Mouse (Mus musculus) urinary bladder, adult 2 months (tissue): ENCODE data around the gene Coro1a. TPM values are rescaled to one million over a fixed set of nuclear protein-coding genes. Genes with fewer than 3 reads are reported as not detected.

Source experiments
- DNase-seq: peaks from one replicate; pipeline ENCODE4 v3.0.0; 2022; ENCODE audit warnings: low spot score
- polyA plus RNA-seq: library from polyadenylated mRNA; depleted of rRNA; stranded (reverse); fragments of >200 nt; gene quantifications from 2 replicates; pipeline ENCODE4 v1.2.3, GENCODE M21; 2012

Gene Coro1a
- polyA plus RNA-seq, 1 experiment, result 39.4 TPM

DNA sequence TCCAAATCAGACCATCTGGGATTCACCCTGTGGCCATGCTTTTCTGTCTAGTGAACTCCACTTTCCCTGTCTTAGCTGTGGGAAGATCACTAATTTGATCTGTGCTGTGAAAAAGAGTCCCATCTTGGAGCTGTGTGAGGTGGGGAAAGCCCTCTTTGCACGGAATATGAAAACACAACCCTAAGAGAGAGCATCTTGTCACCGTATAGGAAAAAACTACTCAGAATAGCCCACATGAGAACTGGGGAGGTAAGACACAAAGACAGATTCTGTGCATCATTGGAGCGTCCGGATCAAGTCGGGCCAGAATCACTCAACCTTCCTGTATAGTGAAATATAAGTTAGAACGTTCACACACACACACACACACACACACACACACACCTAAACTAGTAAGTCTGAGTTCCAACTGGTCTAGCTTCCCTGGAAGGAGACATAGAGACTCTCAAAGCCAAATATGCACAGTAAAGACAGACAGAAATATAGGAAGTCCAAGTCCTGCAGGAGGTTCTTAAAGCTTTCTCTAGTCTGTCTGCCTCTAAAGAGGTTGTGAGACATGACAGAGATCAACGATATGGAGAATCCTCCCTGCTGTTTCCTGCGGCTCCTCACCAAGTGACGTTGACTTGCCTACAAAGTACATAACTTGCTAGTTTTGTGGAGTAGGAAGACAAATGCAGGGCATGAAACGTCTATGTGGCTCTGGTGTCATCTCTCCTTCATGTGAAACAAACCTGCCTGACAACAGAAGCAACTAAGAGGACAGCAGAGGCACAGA, 777 bp upstream of the Coro1a start:
- no peak for DNase-seq

GRCm38 (mm10) chr7:126704121-126704980, 3.2 kb downstream of the Coro1a start:
- DNase-seq, result peak; percentile 36

DNA sequence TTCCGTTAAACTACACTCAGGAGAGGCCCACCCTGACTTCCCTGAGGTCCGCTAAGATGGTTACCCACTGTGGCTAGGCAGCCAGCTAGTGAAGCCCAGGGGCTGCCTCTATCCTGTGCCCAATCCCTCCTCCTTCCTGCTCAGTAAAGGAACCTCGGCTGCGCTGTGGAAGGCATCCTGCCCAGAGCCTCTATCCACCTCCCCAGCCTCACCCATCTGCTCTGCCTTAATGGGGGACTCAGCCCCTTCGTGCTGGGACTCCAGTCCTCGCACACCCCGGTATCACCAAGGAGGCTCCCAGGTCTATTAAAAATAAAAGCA, 3.9 kb downstream of the Coro1a start:
- DNase-seq, result no peak

DNA sequence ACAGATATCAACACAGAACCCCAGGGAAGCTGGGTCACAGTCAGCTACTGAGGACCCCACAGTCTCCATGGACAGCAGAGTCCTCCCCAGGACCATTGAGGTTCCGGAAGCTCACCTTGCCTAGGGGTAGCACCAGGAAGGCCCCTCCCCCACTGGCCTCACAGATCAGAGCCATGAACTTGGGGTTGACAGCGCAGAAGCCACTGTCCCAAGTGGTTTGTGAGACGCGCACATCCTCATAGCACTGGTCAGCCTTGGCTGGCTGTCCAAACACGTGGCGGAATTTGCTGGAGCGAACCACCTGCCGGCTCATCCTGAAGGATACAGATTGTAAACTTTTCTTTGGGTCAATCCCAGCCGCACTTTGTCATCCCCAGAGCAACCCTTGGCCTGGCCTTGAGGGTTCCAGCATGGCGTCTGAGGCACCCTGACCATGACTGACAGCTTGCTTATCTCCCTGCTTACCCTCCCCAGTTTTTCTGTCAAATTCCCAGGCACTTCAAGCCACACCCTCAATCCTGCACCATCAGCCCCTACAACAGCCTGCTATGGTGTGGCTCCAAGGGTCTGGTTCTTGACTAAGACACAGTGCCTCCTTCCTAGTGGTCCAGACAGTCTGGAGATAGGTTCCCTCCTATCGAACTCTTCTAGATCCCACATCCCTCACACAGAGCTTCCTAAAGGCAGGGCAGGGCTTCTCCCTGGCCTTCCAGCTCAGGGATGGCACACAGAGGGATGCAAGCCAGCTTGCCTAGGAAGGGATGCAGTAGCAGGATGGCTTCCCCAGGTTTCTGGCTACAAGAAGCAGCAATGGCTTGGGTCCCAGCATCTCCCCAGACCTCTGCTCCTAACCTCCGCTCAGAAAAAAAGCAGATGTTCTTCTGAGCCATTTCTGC, 4.5 kb downstream of the Coro1a start:
- no peak for DNase-seq

- DNase-seq, result no peak
Measured at GRCm38 (mm10) chr7:126702358-126702757, 5.2 kb downstream of the Coro1a start.

DNA sequence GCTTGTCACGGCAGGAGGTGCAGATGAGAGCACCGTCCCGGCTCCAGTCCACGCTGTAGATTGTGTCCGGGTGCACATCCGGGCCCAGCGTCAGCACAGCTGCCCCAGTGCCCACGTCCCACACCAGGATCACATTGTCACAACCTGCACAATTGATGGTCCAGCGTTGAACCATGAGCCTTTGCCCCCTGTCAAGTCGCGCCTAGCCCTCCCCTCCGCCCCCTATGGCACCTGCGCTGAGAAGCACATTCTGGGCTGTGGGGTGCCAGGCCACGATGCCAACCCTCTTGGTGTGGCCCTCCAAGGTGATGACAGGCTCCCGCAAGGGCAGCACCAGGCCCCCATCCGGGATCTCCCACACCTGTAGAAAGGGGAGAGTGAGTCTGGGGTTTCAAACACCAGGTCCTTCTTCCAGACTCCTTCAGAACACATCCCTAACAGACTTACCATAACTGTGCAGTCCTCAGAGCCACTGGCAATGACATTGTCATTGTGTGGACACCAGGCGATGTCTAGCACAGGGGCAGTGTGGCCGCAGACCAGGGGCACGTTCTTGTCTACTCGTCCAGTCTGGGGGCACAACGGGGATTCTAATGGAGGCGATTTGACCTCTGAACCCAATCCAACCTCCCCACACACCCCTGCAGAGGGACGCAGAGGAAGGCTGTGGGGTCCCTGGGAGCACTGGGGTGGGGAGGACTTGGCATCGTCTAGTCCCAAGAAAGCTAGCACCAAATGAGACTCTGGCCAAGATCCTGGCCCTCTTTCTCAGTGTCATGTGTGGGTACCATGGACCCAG, 5.8 kb downstream of the Coro1a start:
- DNase-seq, result no peak

DNA sequence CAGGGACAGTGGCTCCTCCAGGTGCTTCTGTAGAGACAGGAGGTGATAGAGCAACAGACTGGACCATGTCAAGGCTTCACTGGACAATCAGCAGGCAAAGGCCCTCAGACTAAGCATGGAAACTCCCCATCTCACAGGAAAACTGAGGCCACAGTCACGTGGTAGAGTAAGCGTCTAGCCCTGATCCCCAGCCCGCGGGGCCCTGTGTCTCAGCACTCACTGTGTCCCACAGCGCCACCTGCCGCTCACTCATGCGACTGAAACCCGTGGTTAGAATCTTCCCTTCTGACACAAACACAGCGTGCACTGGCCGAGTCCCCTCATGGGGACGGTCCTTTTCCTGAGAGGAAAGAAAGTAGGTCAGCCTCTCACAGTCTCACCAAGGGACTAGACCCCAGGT, 6.5 kb downstream of the Coro1a start:
- peak; percentile 74 for DNase-seq

GRCm38 (mm10) chr7:126700063-126701015, 7.2 kb downstream of the Coro1a start:
- DNase-seq, result no peak

DNA sequence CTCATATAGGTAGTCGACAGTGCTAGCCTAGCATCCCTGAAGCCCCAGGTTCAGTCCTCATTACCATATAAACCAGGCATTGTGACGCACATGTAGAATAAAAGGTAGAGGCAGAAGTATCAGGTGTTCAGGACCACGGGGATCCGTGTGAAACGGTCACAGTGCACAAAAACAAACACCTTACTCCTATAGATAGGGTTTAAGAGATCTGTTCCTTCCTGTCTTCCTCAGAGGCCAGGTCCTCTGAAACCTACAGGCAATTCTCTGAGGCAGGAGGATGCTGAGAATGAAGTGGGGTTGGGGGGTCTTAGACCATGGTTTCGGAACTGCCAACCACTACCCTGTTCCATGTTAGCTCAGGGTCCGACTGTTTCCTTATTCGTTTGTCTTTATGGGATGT, 9.7 kb downstream of the Coro1a start:
- DNase-seq, result no peak

DNA sequence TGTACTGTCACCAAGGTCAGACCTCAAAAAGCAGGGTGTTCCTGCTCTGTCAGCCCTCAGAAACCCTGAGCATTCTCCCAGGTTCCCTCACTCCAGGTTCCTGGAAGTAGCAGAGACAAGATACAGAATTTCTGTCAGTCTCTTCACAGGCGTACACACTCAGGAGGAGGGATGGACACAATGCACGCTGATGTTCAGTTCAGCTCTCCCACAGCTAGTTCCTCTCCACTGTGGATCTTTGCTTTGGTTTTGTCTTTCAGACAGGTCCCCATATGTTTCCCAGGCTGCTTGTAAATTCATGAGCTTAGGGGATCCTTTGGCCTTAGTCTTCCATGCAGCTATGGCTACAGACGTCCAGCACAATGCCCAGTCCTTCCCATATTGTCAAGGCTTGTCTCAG, 10.7 kb downstream of the Coro1a start:
- no peak for DNase-seq

- DNase-seq, result no peak
Measured at GRCm38 (mm10) chr7:126696303-126696702, 11.3 kb downstream of the Coro1a start.

GRCm38 (mm10) chr7:126695631-126696207, 11.9 kb downstream of the Coro1a start, which contains the start of gene Slx1b:
TSS of gene Slx1b (minus strand) at chr7:126695784.
- peak; percentile 74 for DNase-seq

DNA sequence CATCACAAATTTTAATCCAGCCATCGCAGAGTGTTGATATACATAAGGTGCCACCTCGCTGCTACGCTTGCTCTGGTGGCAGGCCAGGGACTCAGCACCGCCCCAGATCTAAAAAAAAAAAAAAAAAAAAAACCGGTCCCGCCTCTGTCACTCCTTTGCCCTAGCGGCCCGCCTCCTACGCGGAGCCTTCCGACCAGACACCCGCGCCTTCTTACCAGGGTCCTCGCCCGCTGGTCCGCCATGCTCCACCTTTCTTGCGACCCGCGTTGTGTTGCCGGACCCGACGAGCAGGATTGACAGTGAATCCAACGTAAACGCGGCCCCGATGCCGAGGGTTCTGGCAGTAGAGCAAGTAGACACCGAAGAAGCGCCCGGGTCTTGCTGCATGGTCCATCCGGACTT, 12.4 kb downstream of the Coro1a start, which contains the start of gene Bola2:
Gene Bola2, plus strand, starts transcription at position 192 of the 402 bp plus-strand sequence.
- peak; percentile 60 for DNase-seq

- no peak for DNase-seq
Measured at GRCm38 (mm10) chr7:126694441-126695051, 13.0 kb downstream of the Coro1a start.

GRCm38 (mm10) chr7:126693781-126694180, 13.8 kb downstream of the Coro1a start:
- DNase-seq, result no peak

DNA sequence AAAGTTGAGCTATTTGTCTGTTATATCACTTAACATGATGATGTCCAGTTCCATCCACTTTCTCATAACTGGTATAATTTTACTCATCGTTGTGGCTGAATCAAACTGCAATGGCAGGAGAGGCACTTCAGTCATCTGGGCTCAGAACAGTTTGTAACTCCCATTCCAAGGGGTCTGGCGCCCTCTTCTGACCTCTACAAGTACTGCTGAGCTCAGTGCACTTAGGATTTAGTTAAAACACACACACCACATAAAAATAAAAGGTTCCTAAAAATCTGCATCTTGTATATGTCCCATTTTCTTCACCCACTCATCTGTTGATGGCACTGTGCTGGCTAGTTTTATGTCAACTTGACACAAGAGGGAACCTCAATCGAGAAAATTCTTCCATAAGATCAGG, 14.3 kb downstream of the Coro1a start:
- peak; percentile 38 for DNase-seq

DNA sequence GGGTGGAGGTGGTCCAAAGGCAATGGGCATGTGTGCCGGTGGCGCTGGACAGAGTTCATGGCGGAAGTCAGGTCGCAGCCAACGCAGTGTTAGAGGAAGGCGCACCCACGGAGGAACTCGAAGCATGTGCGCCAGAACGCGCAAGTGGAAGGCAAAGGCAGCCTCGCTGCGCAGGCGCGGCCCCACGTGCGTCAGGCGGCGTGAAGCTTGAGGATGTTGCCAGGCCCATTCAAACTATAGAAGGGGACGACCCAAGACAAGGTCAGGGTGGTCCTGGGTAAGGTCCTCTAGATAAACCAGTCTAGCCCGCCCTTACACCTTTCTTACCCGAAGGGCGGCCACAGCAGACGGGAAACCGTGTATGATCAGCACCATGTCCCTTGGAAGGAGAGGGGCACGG, 15.2 kb downstream of the Coro1a start:
- DNase-seq, result no peak

DNA sequence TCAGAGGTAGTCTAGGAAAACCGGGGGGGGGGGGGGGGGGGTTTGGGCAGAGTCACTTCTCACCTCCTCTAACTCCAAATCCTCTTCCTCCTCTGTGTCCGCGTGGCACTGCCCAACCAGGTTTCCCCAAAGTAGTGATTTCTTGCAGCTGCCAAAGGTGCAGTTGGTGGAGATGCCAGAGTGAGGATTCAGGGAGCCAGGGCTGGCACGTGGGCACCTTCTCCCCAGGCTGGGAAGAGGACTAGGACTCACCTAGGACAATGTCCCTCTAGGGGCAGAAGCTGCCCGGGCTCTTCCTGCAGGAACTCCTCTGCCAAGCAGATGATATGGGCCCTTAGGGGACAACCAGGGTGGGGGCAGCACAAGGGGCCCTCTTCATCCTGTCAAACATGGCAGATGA, 15.9 kb downstream of the Coro1a start:
- no peak for DNase-seq

DNA sequence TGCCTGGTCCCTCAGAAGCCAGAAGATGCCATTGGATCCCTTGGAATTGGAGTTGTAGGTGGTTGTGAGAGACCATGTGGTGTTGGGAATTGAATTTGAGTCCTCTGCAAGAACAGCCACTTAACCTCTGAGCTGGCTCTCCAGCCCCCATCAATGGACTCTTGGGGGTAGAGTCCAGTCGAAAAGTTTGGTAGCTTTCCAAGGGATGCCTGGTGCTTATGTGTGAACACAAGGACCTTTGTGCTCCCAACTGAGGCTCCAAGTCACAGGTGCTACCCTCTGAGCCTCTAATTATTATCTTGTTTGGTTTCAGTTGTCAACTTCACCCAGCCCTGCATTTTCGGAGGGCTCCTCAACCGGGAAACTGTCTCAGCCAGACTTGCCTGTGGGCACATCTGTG, 16.9 kb downstream of the Coro1a start:
- no peak for DNase-seq
